Mouse (Mus musculus) spleen, postnatal 4 days (tissue): ENCODE data around the gene Adprhl1.

Experiments used
- DNase-seq, 2 experiments: peaks; one replicate each; pipeline ENCODE4 v3.0.0; 2022; ENCODE audit warnings: low spot score in 2 of 2

Gene Adprhl1

GRCm38 (mm10) chr8:13197493-13197892 is 56.5 kb downstream of the Adprhl1 start:
- no peak for DNase-seq

- no peak for DNase-seq
These were observed 59.1 kb downstream of the Adprhl1 start for GRCm38 (mm10) chr8:13194818-13195217.

- no peak for DNase-seq
These were observed 63.7 kb downstream of the Adprhl1 start for GRCm38 (mm10) chr8:13190235-13190634.

- no peak for DNase-seq
These were observed 65.1 kb downstream of the Adprhl1 start for GRCm38 (mm10) chr8:13188857-13189256.

GRCm38 (mm10) chr8:13188052-13188555 is 65.9 kb downstream of the Adprhl1 start:
- no peak for DNase-seq

- no peak for DNase-seq
These were observed 66.3 kb downstream of the Adprhl1 start for GRCm38 (mm10) chr8:13187638-13188037.

GRCm38 (mm10) chr8:13187229-13187628 is 66.7 kb downstream of the Adprhl1 start:
- no peak for DNase-seq

- DNase-seq = no peak
These were observed 67.1 kb downstream of the Adprhl1 start for GRCm38 (mm10) chr8:13186819-13187218.

- no peak for DNase-seq
These were observed 72.3 kb downstream of the Adprhl1 start for GRCm38 (mm10) chr8:13181691-13181976.

GRCm38 (mm10) chr8:13180911-13181690 is 72.9 kb downstream of the Adprhl1 start:
- no peak for DNase-seq

GRCm38 (mm10) chr8:13180408-13180807 is 73.6 kb downstream of the Adprhl1 start:
- DNase-seq = no peak

GRCm38 (mm10) chr8:13179948-13180347 is 74.0 kb downstream of the Adprhl1 start:
- DNase-seq = no peak

- DNase-seq = no peak
These were observed 74.5 kb downstream of the Adprhl1 start for GRCm38 (mm10) chr8:13179482-13179881.

- DNase-seq = no peak
These were observed 75.8 kb downstream of the Adprhl1 start for GRCm38 (mm10) chr8:13178137-13178536.

GRCm38 (mm10) chr8:13177173-13177852 is 76.6 kb downstream of the Adprhl1 start:
- no peak for DNase-seq

- no peak for DNase-seq
These were observed 78.3 kb downstream of the Adprhl1 start for GRCm38 (mm10) chr8:13175650-13176049.

- DNase-seq = no peak
These were observed 79.2 kb downstream of the Adprhl1 start for GRCm38 (mm10) chr8:13174811-13175210.

- no peak for DNase-seq
These were observed 79.7 kb downstream of the Adprhl1 start for GRCm38 (mm10) chr8:13174305-13174704.
